Mouse (Mus musculus) right cerebral cortex, adult 18-20 months (tissue): Measurements from ENCODE around the gene Nap1l4.
"Not testable (repeated sequence)": the region's sequence is repeated elsewhere in the genome, so short reads cannot be mapped to it uniquely, and the experiment has no call there.

Experiments
- DNase-seq: peaks from one replicate; pipeline ENCODE4 v3.0.0; 2022; ENCODE audit warnings: mixed read lengths

Nap1l4 gene

DNA sequence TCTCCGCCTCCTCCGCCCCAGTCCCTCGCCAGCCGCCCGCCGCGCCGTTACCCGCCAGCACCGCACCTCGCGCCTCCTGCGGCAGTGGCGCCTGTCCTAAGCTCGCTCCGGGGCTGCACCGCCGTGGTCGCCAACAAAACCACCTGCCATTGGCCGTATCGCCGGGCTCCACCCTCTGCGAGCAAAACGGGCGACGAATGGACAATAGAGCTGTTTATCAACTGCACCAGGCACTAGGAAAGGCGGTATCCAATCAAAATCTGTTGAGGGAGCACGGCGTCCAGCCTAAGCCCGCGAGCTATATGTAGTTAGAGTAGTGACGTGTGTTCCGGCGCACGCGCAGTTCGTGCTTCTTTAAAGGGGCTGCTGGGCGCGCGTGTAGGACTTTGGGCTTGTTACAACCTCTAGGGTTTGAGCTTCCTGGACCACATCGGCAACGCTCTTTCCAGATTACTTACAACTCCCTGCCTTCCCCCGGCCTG is at the start of gene Nap1l4:
Nap1l4 (minus strand) TSS at position 131 of the 482 bp plus-strand sequence.
- peak; percentile 98 for DNase-seq

DNA sequence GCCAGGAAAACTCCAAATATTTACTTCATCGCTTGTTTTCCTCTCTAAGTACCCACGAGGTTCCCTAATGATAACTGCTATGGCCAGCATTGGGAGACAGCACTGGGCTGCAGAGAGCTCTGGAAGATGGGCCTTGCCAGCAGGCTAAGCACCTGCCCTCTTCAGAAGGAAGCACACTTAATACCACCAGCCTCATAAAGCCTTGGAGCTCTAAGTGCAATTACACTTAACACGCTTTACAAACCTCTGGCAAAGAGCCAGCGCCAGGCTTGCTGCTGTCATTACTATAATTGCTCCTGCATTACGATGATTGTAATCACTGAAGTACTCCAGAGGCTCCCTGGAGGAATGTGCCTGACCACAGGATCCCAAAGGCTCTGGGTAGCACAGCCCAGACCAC is 46.0 kb upstream of the Nap1l4 start:
- no peak for DNase-seq

DNA sequence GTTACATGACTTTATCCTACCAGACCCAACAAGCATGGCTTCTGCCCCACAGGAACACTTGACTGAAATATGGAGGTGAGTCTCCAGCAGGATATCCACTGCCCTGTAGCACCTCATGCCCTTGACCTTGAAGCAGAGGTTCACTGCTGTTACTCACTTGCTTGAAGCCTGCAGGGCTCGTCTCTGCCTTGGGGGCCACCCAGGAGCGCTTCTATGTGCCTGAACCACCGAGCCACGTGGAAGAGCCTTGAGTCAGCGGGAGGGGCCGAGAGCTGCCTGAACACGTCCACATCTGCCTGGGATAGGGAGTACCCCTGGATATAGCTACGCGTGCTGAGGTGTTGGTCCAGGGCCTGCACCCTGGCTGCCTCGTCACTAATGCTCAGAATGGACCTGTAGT is 43.3 kb upstream of the Nap1l4 start:
- no peak for DNase-seq

DNA sequence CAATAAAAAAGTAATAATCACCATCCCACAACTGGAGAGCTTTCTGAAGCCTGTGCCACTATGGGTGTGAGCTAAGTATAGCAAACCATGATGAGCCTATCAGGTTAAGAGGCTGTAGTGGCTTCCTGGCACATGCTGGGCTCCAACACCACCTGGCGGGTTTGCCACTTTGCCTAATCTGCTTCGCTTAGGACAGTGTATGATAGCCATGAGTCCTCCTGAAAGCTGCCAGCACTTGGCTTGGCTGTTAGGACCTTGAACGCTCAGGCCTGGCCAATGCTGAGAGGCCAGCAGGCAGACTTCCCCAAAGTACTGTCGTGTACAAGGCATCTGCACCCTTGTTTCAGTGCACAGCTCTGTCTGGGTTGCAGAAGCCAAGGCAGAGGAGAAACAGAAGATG is 39.1 kb upstream of the Nap1l4 start:
- DNase-seq = no peak

DNA sequence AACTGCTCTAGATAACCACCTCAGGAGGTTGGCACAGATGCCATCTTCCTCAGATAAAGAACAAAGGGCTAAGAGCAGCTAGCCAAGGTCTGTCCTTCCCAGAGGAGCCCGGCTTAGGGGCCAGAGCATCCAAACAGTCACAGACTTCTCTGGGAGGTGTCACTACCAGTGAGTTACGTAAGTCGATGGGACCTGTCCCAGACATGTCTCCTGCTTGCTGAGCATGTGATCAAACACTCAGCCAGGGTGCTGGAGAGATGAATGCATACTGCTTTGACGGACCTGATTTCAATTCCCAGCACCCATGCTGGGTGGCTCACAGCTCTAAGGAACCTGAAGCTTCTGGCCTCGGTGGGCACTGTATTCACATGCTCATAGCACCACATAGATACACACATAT is 38.7 kb upstream of the Nap1l4 start:
- DNase-seq = no peak

DNA sequence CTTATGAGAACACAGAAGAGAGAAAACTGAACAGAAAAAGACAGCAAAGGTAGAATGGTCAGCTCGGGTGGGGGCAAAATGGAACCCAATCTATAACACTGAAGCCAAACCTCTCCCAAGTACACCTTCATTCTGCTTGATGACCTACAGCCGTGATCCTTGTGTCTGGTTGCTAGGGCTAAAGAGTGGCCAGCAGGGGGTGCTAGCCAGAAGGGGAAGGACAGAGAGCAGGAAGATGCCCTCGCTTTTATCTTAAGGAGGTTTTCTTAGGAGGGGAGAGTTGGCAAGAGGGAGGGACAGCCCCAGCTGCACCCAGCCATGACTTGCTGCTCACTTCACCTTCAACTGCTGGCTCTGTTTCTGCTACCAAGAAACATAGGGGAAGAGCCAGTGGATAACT is 35.0 kb upstream of the Nap1l4 start:
- DNase-seq = peak; percentile 42

DNA sequence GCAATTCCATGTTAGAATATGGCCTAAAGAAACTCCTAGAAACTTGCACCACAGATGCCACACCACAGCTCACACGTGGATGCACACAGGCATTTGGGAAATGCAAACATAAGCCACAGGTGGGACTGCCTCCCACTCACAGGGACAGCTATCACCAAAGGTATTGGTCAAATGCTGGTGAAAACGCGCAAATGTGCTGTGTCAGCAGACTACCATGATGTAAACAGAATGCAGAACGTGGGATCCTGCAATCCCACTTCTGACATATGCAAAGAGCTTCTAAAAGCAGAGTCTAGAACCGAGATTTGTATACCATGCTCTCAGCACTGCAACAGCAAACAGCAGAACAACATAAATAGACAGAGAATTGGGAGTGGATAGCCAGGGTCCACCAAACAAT is 34.1 kb upstream of the Nap1l4 start:
- no peak for DNase-seq

DNA sequence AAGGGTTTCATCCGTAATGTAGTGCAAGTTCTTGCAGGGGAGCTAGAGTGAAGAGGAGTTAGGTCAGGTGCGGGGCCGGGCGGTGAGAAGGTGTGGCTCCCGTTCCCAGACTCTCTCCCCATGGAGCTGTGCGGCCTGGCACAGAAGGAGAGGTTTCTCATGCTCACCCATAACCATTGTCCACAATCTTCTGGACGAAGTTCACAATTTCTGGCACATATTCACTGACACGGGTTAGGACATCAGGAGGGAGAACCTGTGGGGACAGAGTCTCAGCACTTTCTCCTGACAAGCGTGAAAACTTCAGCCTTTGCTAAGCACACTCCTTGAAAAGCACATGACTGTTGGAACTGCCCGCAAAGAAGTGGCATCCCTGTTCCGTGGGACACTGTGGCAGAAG is 26.8 kb upstream of the Nap1l4 start:
- DNase-seq = no peak

DNA sequence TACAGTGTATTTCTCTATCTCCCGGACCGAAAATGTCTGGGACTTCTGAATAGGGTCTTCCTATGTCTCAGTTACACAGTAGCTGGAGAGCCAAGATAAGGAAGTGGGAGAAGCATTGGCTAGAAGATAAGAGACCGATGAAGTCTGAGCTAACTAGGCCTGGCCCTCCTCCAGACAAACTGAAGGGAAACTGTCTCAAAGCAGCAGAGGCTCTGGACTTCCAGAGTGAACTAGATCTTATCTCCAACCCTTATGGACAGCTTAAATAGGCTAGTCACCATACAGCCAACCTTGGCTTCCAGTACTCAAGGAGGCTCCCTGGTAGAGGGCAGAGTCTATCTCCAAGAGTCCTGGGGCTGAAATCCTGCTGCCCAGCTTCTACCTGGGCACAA is 16.7 kb upstream of the Nap1l4 start:
- no peak for DNase-seq

DNA sequence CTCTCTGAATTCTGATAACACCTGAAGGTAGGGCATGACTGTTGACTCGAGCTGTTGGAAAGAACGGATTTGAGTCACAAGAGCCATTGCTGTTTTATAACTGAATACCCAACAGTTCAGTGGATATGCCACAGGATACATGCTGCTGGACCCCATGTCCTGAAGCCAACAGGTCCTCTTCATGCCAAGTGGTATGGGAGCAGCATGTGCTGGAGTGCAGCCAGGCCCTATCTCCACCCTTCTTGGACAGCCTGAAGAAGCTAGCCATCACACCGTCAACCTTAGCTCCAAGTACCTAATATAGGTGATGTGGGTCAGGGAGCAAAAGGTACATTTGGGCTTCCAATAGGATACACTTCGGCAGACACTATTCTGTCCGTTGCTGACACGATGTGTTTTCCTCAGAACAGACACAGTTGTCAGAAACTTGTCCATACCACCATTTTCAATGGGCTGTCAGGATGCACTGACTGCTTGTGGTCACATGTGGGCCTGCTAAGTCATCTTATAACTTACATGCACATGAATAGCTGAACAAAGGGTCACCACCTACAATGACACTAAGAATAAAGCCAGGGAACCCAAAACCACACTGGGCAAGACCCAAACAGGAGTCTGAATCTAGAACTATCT is 16.2 kb upstream of the Nap1l4 start:
- no peak for DNase-seq

DNA sequence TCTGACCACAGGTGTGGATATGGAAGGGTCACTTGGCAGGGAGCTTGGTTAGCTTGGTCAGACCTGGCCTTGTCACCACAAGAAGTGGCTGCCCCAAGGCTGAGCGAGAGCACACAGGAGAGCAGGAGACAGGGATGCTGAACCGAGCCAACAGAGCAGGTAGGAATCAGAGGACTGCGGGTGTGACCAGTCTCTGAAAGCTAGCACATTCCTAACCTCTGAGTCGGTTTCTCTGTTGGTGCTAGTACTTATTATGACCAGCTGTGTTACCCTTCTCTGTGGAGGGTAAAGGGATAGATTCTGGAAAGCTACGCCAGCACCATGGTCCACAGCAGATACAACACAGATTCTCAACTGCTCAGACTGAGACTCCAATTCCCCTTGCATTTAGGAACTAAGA is 14.9 kb upstream of the Nap1l4 start:
- no peak for DNase-seq

DNA sequence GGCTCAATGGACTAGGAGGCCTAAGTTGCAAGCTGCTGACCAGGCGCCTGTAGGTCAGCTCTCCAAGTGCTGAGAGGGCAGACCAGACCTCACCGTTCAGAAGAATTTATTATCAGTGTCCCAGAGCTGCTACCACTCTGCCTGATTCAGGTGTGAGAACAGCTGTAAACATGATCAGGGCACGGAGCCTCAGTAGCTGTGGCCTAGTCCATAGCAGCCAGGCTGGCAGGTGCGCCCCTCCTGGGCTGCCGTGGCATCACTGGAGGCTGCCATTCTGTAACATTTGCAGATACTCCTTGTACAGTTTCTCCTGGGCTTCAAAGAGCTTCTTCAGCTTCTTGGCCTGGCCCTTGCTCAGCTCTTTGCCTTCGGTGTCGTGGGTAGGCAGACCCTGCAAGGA is 8.7 kb upstream of the Nap1l4 start:
- no peak for DNase-seq

DNA sequence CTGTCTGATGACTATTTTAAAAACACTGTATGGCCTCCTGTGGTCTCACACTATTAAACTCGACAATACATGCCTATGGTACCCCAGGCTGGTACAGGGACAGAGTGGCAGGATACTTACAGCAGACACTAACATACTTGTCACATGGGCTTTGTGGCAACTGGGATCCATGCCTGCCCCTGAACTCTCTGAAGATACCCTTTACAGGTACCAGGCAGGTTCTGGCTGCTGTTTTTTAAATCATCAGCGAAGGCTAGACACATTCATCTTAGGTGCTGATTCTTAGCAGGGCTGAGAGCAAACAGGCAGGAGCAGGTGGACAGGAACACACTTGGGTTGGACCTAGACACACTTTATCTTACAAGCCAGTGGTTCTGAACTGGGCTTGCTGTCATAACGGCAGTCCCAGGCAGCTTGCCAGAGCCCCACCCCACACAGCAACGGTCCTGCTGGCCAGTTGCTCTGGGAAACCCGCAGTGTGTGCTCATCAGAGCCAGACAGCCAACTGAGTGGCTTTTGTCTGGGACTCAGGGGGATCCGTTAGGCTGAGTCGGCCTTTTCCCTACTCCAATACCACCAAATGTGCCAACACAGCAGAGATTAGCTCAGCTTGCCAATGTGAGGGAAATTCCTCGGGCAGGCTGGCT is 8.2 kb upstream of the Nap1l4 start:
- DNase-seq = peak; percentile 12

DNA sequence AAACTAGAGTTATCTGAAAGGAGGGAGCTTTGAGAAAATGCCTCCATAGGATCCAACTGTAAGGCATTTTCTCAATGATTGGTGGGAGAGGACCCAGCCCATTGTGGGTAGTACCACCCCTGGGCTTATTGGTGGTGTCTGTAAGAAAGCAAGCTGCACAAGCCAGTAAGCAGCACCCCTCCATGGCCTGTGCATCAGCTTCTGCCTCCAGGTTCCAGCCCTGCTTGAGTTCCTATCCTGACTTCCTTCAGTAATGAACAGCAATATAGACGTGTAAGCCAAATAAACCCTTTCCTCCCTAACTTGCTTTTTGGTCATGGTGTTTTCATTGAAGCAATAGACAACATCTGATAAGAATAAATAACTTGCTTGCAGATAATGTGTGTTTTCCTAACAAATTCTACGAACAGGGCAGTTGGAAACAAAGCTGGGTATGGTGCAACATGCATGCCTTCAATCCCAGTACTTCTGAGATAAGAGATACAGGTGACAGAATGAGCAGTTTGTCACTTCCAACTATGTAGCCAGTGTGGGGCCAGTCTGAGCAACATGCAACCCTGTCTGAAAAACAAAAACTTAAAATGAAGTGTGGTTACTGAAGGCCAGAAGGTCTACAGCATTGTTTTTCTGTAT is 798 bp upstream of the Nap1l4 start:
- no peak for DNase-seq

DNA sequence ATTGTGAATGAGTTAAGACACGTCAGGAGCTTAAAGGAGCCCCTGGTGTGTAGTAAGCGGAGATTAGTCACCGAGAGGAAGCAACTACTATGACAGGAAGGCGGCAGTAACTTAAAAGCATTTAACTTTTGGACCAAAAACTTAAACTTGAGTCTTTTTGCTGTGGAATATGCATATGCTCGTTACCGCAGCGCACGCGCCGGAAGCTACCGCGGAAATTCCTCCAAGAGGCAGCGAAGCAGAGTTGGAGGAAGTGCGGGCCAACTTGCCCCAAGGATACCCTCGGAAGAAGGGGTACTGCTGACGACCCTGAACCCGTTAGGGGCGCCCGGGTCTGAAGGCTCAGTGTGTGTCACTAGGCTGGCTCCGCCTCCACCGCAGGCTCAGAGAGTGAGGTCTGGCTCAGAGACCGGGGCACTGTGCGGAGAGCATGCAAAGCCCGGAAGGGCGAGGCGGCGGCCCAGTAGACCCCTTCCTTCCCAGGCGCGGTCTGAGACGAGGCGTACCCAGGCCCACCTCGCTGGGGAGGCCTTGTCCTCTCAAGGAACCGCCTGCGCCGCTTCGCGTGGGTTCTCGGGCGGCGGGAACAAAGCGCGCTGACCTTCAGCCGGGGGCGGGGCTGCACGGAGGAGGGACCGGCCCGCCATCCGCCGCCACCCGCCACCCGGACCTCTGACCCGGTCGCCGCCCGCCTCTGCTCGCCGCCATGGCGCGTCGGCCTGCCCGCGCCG is 510 bp downstream of the Nap1l4 start:
- DNase-seq = peak; percentile 20

DNA sequence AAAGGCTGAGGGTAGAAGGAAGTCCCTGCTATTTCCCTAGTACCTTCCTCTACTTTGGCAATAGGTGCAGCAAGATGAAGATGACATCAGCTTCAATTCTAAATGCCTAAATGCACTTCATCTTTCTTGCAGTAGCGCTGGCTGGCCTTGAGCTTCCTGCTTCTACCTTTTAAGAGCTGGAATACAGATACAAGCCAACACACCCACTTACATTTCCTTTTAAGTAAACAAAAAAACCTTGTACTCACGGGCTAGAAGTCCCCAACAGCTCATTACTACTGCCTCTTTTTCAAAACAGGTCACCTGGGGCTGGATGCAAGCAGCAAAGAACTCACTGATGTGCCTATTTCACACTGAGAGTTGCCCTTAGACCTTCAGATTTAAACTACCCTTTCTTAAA is 2.4 kb downstream of the Nap1l4 start:
- DNase-seq = no peak

DNA sequence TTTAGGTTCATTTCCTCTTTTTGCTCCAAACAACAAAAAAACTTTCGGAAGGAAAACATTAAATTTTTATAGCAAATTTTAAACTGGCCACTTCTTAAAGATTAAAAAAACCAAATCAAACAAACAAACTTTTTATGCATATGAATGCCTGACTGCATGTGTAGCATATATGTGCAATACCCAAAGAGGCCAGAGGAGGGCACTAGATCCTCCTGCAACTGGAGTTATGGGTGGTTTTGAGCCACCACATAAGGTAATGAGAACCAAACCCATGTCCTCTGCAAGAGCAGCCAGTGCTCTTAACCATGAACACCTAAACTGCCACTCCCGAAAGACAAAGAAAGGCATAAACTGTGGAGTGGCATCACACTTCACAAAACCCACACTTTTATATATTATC is 4.5 kb downstream of the Nap1l4 start:
- DNase-seq = no peak

DNA sequence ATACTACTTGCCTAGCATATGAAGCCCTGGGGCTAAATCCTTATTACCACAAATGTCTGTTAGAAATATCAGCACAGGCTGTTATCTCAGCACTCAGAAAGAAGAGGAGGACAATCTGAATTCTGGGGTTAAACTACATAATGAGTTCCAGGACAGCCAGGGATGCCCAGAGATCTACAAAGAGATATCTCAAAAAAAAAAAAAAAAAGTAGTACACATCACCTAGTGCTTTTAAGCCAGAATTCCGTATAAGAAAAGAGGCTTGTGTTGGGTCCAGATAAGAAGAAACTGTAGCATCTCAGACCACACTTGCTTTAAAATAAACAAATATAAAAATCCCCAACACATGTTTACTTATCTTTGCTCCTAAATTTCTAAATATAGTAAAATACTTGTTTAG is 10.2 kb downstream of the Nap1l4 start:
- DNase-seq = no peak

DNA sequence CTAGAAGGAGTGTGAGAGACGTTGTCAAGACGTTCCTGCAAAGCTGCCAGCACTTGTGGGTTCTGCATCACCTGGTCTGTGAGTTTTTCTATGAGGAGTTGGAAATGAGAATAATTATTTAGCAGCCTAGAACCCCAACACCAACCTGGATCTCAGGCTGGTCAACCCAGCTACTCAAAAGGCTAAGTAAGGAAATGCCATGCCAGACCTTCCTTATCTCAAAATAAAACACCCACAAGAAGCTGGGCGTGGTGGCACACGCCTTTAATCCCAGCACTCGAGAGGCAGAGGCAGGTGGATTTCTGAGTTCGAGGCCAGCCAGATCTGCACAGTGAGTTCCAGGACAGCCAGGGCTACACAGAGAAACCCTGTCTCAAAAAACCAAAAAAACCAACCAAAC is 10.7 kb downstream of the Nap1l4 start:
- DNase-seq = not testable (repeated sequence)

DNA sequence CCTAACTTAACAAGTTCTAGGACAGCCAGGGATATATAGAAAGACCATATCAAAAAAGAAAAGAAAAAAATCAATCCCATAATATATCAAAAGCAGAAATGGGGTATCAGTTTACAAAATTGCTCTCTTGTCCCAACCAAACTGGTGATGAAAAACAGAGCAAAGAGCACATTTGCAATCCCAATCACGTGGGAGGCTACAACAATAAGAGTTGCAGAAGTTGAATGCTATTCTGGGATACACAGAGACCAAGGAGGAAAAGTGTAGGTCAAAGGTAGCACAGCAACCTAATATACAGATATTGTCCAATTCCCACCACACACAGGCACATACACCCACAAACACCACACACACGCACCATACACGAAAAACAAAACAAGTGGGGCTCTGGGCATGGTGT is 12.7 kb downstream of the Nap1l4 start:
- DNase-seq = no peak

DNA sequence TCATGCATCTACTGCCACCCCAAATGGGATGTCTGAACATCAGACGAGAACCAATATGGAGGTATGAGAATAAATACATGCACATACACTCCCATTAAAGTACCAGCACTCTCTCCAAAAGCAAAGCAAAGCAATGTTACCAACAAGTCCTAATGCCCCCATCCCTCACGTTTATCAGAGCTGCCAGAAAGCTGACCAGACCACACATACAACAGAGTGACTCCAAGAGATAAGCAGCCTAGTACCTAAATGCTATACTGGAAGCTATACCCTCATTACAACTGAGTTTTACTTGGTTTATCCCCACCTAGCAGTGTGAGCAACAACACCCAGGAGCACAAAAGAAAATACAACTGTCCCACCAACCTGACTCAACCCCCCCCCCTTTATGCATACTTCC is 15.6 kb downstream of the Nap1l4 start:
- DNase-seq = no peak

DNA sequence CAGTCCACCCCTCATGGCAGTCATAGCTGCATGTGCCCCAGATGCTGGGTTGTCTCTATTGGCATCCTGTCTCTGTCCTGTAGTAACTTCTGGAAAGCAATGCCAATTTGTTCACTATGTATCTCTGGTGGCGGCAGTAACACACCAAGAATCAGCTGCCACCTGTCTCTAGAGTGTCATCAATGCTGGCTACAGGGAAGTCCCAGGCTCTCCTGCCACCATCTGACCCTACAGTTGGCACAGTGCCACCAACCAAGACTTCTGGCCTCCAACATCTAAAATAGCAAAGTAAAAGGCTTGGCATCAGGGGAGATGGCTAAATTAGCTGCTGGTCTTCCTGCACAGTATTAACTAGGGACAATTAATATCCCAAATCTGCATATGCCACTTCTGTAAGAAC is 16.5 kb downstream of the Nap1l4 start:
- DNase-seq = no peak

DNA sequence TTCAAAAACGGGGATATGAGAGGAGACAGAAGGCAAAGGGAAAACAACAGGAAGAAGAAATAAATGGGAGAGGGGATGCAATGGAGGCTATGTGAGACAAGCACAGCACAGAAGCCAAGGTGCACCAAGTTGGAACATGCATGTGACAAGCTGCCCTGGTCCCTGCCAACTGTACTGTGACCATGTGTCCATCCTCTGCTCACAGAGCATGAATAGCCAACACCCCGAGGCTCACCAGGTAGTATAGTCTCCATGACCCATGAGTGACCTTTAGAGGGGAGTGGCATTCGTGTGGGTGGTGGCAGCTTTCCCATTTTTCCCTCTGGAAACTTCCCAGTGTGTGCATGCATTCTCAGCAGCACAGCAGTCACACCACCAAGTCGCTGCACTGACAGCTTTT is 29.6 kb downstream of the Nap1l4 start:
- DNase-seq = no peak

DNA sequence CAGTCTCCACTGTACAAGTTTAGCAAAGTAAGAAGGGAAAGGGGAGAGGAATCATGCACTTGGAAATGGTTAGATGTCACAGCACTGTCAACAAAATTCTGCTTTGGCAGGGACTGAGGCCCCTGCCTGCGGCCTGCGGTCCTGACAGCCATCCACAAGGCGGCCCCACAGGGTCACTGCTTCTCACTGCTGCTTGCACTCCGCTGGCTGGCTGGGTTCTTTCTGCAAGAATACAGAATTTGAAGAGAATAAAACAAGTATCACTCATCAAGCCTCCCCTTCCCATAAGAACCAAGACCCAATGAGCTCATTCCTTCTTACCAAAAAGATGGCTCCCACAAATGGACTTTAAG is 34.5 kb downstream of the Nap1l4 start:
- no peak for DNase-seq
